Mouse (Mus musculus) liver, embryonic 16.5 days (tissue): ENCODE results near the gene Kazn. TPM values are rescaled to one million over a fixed set of nuclear protein-coding genes. Genes with fewer than 3 reads are reported as not detected.
A peak's percentile ranks its signal among the peaks of the same experiment; 100 is the strongest.

Experiments used
- ATAC-seq: fragments of 200-750 bp; cut with Nextera tagmentation; 2 replicates; pipeline ENCODE4 v1.8.0; 2017; ENCODE audit warnings: low read depth, mild to moderate bottlenecking, moderate number of reproducible peaks, moderate library complexity
- H3K27ac ChIP-seq: fragments of 300-500 bp; sonication (generic); 2 replicates; pipeline ENCODE4 v1.5.1; 2014; ENCODE audit warnings: mild to moderate bottlenecking, low read length
- H3K27me3 ChIP-seq: fragments of 300-500 bp; sonication (generic); 2 replicates; pipeline ENCODE4 v1.6.1; 2014; ENCODE audit warnings: low read depth, low read length, mixed read lengths; ENCODE audit not compliant: control insufficient read depth, insufficient read depth
- H3K36me3 ChIP-seq: fragments of 300-500 bp; sonication (generic); 2 replicates; pipeline ENCODE4 v1.6.1; 2014; ENCODE audit warnings: mild to moderate bottlenecking; ENCODE audit not compliant: control insufficient read depth, insufficient read depth
- H3K4me1 ChIP-seq: fragments of 300-500 bp; sonication (generic); 2 replicates; pipeline ENCODE4 v1.6.1; 2014; ENCODE audit warnings: low read depth, low read length, mixed read lengths; ENCODE audit not compliant: control insufficient read depth
- H3K4me2 ChIP-seq: fragments of 300-500 bp; sonication (generic); 2 replicates; pipeline ENCODE4 v1.6.1; 2014; ENCODE audit warnings: low read depth, low read length, mixed read lengths
- H3K4me3 ChIP-seq: fragments of 300-500 bp; sonication (generic); 2 replicates; pipeline ENCODE4 v1.5.1; 2014; ENCODE audit warnings: low read depth, mild to moderate bottlenecking, low read length
- H3K9ac ChIP-seq: fragments of 300-500 bp; sonication (generic); 2 replicates; pipeline ENCODE4 v1.6.1; 2014; ENCODE audit warnings: low read depth, low read length
- H3K9me3 ChIP-seq: fragments of 300-500 bp; sonication (generic); replicated peaks from 2 replicates; pipeline ENCODE4 v1.6.1; 2016; ENCODE audit warnings: low read length; ENCODE audit not compliant: control insufficient read depth
- WGBS: fragments of 180-500 bp; shearing (Covaris S2); extraction: QIAGEN DNeasy Blood & Tissue Kit; methylation state at CpG from one replicate; pipeline ENCODE4 v1.1.7; 2014; ENCODE audit not compliant: insufficient replicate concordance; 5-methylcytosine and 5-hydroxymethylcytosine counted together
- polyA plus RNA-seq: library from polyadenylated mRNA; unstranded; fragments of >200 nt; fragmentation: Nextera tagmentation; extraction: Ambion mirVana; gene quantifications from 2 replicates; pipeline ENCODE4 v1.2.1, GENCODE M21; 2015

Gene Kazn
- polyA plus RNA-seq, 1 experiment from 2014 or later: 0.37 TPM

DNA sequence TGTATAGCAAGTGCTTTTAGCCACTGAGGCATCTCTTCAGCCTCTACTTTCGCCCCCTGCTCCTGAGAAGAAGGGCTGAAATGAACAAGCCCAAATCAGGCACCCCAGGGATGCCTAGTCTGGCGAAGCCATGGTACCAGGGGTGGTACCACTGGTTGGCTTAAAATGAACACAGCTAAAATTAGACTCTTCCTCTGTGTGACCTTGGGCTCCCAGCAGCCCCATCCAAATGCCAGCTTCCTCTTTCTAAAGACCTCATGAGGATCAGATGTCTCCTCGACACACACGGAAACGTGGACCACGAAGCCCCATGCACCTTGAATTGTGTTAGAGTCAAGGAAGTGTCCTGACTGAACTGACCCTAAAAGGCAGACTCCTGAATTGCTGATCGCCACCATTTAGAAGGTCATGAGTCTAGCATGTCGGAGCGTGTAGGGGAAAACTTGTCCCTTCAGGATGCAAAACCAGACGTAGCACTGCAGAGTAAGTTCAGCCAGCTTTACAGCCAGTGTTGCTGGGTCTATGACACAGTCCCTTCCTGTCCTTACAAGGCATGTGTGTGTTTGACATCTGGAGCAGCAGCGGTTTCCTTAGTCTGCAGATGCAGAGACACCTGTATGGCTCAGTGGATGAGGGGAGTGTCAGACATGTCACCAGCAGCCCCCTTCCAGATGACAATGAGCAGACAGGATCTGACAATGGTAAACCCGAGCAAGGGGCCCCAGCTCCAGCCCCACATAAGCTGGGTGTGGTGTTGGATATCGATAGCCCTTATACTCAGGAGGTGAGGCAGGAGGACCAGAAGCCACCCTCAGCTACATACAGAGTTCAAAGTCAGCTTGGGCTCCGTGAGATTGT is 159.3 kb downstream of the Kazn start:
- H3K4me2 ChIP-seq: no peak overlapping the region
- H3K4me1 ChIP-seq: peaks cover 40% of the 10 kb centered on the region
- no peaks in the 10 kb centered on the region for H3K9me3 ChIP-seq
- no peak for ATAC-seq
- H3K27me3 ChIP-seq: peaks cover 13% of the 10 kb centered on the region
- no peak overlapping the region; the same call in 1 of the 2 replicates for H3K27ac ChIP-seq
- WGBS: 36% methylated on average over 14 of the region's 14 CpGs
- H3K36me3 ChIP-seq: no peaks in the 10 kb centered on the region
- H3K4me3 ChIP-seq: no peak overlapping the region
- H3K9ac ChIP-seq: no peak overlapping the region

DNA sequence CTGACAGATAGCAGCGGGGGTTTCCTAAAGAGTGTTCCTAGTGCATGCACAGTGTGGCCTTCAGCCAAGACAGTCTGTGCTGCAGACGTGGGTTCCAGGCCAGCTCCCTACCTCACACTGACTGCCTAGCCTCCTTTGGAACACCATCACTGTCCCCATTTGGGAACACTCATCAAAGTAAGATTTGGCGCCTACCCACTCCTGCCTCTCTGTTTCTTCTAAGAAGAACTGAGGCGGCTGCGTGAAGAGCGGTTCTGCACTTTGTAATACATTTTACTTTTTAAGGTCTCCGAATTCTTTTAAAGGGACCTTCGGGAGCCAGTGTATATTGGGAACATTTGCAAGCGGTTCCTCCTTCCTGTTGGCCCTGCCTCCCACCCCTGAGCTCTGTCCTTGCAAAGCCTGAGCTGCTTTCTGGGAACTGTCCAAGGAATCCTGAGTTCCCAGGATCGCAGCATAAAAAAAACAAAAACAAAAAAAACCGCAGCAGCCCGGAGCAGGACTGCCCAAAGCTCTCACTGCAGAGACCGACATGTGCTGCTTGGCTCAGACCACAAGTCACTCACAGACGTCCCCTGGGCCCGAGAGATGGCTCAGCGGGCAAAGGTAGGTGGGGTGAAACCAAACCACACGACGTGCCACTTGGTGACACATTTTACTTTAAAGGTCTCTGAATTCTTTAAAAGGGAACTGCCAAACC is 161.5 kb downstream of the Kazn start:
- 20% methylated on average over 18 of the region's 18 CpGs for WGBS
- Histone ChIP-seq H3K4me3 (no peak overlapping the region), H3K9me3 (no peaks in the 10 kb centered on the region), H3K27ac (peak overlapping the region; percentile 33), H3K36me3 (no peaks in the 10 kb centered on the region), H3K4me1 (peaks cover 46% of the 10 kb centered on the region), H3K4me2 (0 out of 2 replicates have a peak overlapping the region, but pooled peaks have one; percentile 10), H3K9ac (no peak overlapping the region), H3K27me3 (no peaks in the 10 kb centered on the region)
- no peak for ATAC-seq

- Histone ChIP-seq H3K4me1 (peaks cover 42% of the 10 kb centered on the region), H3K36me3 (no peaks in the 10 kb centered on the region), H3K4me2 (no peak overlapping the region), H3K27ac (peak overlapping the region; percentile 6; the same call in 1 of the 2 replicates), H3K9me3 (no peaks in the 10 kb centered on the region), H3K27me3 (no peaks in the 10 kb centered on the region), H3K9ac (no peak overlapping the region), H3K4me3 (no peak overlapping the region)
- WGBS: 3% methylated on average over 1 of the region's 1 CpGs
- ATAC-seq: no peak
These were observed 162.3 kb downstream of the Kazn start for GRCm38 (mm10) chr4:142076883-142077282.

DNA sequence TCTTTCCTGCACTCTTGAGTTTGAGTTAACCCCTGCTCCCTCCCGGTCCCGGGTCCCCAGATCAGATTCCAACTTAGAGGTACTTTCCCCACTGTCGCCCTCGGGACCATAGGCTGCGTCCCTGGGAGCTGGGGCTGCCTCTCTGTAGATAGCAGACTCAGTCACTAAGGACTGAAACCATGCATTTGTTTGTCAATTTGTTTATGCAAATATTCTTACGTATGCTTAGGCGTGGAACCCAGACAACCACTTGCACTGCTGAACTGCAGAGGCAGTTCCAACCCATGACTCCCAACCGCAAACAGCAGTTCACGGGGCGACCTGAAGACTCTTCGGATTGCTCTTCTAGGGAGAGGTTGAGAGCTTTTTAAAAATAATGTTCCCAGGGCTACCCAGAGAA is 163.3 kb downstream of the Kazn start:
- no peak overlapping the region for H3K9ac ChIP-seq
- peaks cover 44% of the 10 kb centered on the region for H3K4me1 ChIP-seq
- no peak overlapping the region for H3K4me2 ChIP-seq
- peak; percentile 15; the same call in 1 of the 2 replicates for ATAC-seq
- H3K9me3 ChIP-seq: no peaks in the 10 kb centered on the region
- no peaks in the 10 kb centered on the region; the same call in 1 of the 2 replicates for H3K27me3 ChIP-seq
- no peak overlapping the region for H3K4me3 ChIP-seq
- WGBS: 65% methylated on average over 11 of the region's 11 CpGs
- H3K36me3 ChIP-seq: no peaks in the 10 kb centered on the region
- H3K27ac ChIP-seq: peak overlapping the region; percentile 45; the same call in 1 of the 2 replicates

DNA sequence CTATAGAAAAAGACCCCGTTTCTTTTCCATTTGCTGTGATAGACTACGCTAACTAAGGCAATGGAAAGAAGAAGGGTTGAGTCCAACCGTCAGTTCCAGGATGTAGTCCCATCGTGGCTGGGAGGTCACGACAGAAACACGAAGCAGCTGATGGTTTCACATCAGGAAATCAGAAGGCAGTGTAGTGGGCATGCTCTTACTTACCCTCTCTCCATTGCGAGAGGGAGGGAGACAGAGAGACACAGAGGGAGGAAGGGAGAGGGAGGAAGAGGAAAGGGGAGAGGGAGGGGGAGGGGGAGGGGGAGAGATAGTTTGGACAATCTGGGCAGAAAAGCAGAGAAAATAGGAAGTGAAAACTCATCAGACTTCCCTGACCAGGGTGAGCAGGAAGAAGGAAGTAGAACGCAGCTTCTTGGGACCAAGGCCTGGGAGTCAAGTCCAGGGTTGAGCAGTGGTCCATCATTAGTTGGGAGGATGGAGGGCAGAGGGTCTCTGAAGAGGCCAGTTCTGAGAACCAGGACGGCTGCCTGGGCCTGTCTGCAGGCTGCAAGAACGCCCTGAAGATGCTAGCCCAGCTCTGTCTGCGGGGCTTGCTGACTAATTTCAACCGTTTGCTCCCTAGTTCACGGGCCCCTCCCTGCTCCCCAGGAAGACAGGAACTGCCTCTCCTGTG is 165.0 kb downstream of the Kazn start:
- H3K4me3 ChIP-seq: no peak overlapping the region
- ATAC-seq: no peak
- no peak overlapping the region; the same call in 1 of the 2 replicates for H3K27ac ChIP-seq
- H3K36me3 ChIP-seq: no peaks in the 10 kb centered on the region
- no peak overlapping the region for H3K9ac ChIP-seq
- no peak overlapping the region for H3K4me2 ChIP-seq
- peaks cover 39% of the 10 kb centered on the region for H3K4me1 ChIP-seq
- no peaks in the 10 kb centered on the region; the same call in none of the 2 replicates for H3K27me3 ChIP-seq
- no peaks in the 10 kb centered on the region for H3K9me3 ChIP-seq
- 29% methylated on average over 13 of the region's 13 CpGs for WGBS

- no peaks in the 10 kb centered on the region for H3K36me3 ChIP-seq
- 10% methylated on average over 18 of the region's 18 CpGs for WGBS
- ATAC-seq: no peak
- no peak overlapping the region for H3K4me2 ChIP-seq
- no peak overlapping the region for H3K4me3 ChIP-seq
- H3K27me3 ChIP-seq: no peaks in the 10 kb centered on the region; the same call in none of the 2 replicates
- H3K27ac ChIP-seq: peak overlapping the region; percentile 71
- peaks cover 31% of the 10 kb centered on the region for H3K4me1 ChIP-seq
- no peak overlapping the region for H3K9ac ChIP-seq
- H3K9me3 ChIP-seq: no peaks in the 10 kb centered on the region
These were observed 167.8 kb downstream of the Kazn start for GRCm38 (mm10) chr4:142071243-142071991.

DNA sequence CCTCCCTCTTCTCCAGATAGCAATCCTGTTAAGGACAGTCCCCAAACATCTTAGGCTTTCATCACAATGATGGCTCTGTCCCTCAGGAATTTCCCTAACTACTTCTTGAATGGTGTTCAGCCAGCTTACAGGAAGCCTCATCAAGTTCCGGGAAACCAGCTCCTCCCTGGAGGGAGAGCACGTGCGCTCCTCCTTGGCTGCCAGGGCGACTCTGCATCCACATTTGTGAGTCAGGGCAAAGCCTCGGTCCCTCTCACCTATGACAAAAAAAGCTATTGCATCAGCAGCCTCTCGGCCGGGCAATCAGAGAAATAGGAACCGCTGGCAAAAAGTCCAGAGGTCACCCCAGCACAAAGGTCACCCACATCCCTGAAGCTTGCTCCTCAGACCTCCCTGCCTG is 168.4 kb downstream of the Kazn start:
- H3K4me3 ChIP-seq: no peak overlapping the region
- ATAC-seq: peak; percentile 64
- no peaks in the 10 kb centered on the region; the same call in none of the 2 replicates for H3K27me3 ChIP-seq
- no peak overlapping the region for H3K9ac ChIP-seq
- H3K4me2 ChIP-seq: no peak overlapping the region
- 12% methylated on average over 8 of the region's 8 CpGs for WGBS
- H3K4me1 ChIP-seq: peaks cover 35% of the 10 kb centered on the region
- H3K36me3 ChIP-seq: no peaks in the 10 kb centered on the region
- peak overlapping the region; percentile 71 for H3K27ac ChIP-seq
- H3K9me3 ChIP-seq: no peaks in the 10 kb centered on the region
